Mouse (Mus musculus): ENCODE measurements at regions not wholly inside any gene's neighbourhood (a gene's known extent, or its start where the extent isn't known, plus 50 kb on each side); places are given as distances from the start of the nearest gene placed in this dataset.
A peak's percentile ranks its signal among the peaks of the same experiment; 100 is the strongest.
"Not testable (repeated sequence)": the region's sequence is repeated elsewhere in the genome, so short reads cannot be mapped to it uniquely, and the experiment has no call there.

DNA sequence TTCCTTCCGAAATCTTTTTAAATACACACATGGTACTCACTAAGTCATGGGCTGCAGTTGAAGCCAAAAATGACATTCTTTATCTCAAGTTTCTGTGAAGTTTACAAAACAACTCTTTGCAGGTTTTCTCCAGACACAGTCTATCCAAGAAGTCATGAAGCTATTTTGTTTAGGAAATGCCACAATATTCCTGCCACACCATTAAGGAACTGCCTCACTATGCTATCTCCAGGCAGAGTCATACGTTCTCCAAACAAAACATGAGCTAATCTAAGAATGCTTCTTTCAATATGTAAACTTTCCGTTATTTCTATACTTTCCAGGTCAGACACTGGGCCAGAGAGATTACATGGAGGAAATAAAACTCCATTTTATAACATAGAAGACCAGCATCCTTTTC, 198.7 kb upstream of the Fbxl7 start:
- Histone ChIP-seq H3K27me3 (ENCODE audit: control insufficient read depth, insufficient read depth, low read depth, low read length) (no peaks in the 10 kb centered on the region), H3K27ac (ENCODE audit: low read length) (no peak overlapping the region), H3K9ac (ENCODE audit: low read length) (no peak overlapping the region), H3K4me1 (replicated peaks; ENCODE audit: control insufficient read depth, insufficient read depth, low read length) (no peaks in the 10 kb centered on the region; the same call in 1 of the 2 replicates), H3K9me3 (ENCODE audit: control insufficient read depth, low read length) (no peaks in the 10 kb centered on the region), H3K4me3 (ENCODE audit: low read length) (no peak overlapping the region), H3K36me3 (ENCODE audit: control insufficient read depth, insufficient read depth, low read length) (no peaks in the 10 kb centered on the region), H3K4me2 (ENCODE audit: low read depth, low read length) (no peak overlapping the region)
- 41% methylated on average over 3 of the region's 3 CpGs for WGBS
- ATAC-seq (ENCODE audit: low read depth): peak; percentile 59; the same call in 1 of the 2 replicates

DNA sequence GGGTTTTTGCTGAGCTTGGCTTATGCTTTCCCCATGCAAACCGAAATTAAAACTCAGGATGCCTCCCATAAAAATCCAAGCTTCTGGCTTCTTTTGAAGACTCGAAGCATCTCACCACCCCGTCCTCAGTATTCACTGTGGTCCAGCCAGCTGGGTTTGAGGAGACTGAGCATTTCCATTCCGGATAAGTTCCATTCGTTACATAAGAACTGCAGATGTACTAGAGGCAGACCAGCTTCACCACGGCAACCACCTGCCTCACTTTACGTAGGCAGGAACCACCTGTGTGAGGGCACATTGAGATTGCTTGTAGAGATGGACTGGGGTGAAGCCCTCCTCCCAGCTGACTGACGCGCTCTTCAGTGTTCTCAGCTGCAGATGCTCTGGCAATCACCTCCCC, 199.9 kb upstream of the Fbxl7 start:
- ATAC-seq (ENCODE audit: low read depth): no peak
- WGBS: 93% methylated on average over 9 of the region's 9 CpGs
- H3K4me1 ChIP-seq (replicated peaks; ENCODE audit: control insufficient read depth, insufficient read depth, low read length): no peaks in the 10 kb centered on the region; the same call in 1 of the 2 replicates

DNA sequence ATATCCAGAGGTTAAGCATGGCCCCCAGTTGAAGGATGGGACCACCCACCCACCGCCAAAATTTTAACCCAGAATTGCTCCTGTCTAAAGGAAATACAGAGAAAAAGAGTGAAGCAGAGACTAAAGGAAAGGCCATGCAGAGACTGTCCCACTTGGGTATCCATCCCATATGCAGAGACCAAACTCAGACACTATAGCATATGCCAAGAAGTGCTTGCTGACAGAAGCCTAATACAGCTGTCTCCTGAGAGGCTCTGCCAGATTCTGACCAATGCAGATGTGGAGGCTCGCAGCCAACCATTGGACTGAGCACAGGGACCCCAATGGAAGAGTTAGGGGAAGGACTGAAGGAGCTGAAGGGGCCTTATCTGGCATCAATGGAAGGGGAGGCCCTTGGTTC, 206.2 kb upstream of the Fbxl7 start:
- not testable (repeated sequence) for H3K9me3 ChIP-seq (ENCODE audit: control insufficient read depth, low read length); H3K4me2 ChIP-seq (ENCODE audit: low read depth, low read length); H3K27ac ChIP-seq (ENCODE audit: low read length); H3K4me3 ChIP-seq (ENCODE audit: low read length); H3K27me3 ChIP-seq (ENCODE audit: control insufficient read depth, insufficient read depth, low read depth, low read length); H3K4me1 ChIP-seq (replicated peaks; ENCODE audit: control insufficient read depth, insufficient read depth, low read length); H3K9ac ChIP-seq (ENCODE audit: low read length); H3K36me3 ChIP-seq (ENCODE audit: control insufficient read depth, insufficient read depth, low read length)
- 55% methylated on average over 2 of the region's 2 CpGs for WGBS
- ATAC-seq (ENCODE audit: low read depth): peak; percentile 83

More for the DNA sequence above, 199.9 kb upstream of the Fbxl7 start:
- Histone ChIP-seq H3K4me2 (ENCODE audit: low read depth, low read length) (no peak overlapping the region), H3K4me3 (ENCODE audit: low read length) (no peak overlapping the region), H3K27me3 (ENCODE audit: control insufficient read depth, insufficient read depth, low read depth, low read length) (no peaks in the 10 kb centered on the region), H3K36me3 (ENCODE audit: control insufficient read depth, insufficient read depth, low read length) (no peaks in the 10 kb centered on the region), H3K9me3 (ENCODE audit: control insufficient read depth, low read length) (no peaks in the 10 kb centered on the region), H3K9ac (ENCODE audit: low read length) (no peak overlapping the region), H3K27ac (ENCODE audit: low read length) (no peak overlapping the region)

DNA sequence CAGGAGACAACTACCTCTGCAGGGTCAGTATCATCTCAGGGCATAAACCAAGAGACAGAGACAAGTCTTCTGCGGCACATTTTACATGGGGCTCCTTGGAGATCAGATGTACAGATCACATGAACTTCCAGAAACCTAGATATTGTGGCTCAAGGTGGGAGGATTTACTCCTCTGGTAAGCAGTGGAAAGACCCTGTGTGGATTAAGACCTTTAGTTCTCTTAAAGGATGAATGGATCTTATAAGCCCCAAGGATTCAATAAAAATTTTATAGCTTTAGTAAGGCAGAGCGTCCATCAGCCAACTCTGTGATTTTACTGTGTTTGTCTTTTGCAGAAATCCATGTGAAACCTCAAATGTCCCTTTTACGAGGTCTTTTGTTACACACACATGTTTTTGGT, 213.8 kb upstream of the Fbxl7 start:
- Histone ChIP-seq H3K4me1 (replicated peaks; ENCODE audit: control insufficient read depth, insufficient read depth, low read length) (no peaks in the 10 kb centered on the region), H3K27ac (ENCODE audit: low read length) (no peak overlapping the region), H3K36me3 (ENCODE audit: control insufficient read depth, insufficient read depth, low read length) (no peaks in the 10 kb centered on the region), H3K9ac (ENCODE audit: low read length) (no peak overlapping the region), H3K4me2 (ENCODE audit: low read depth, low read length) (no peak overlapping the region), H3K4me3 (ENCODE audit: low read length) (no peak overlapping the region), H3K9me3 (ENCODE audit: control insufficient read depth, low read length) (no peaks in the 10 kb centered on the region), H3K27me3 (ENCODE audit: control insufficient read depth, insufficient read depth, low read depth, low read length) (no peaks in the 10 kb centered on the region)
- no peak for ATAC-seq (ENCODE audit: low read depth)
- 81% methylated on average over 3 of the region's 3 CpGs for WGBS

DNA sequence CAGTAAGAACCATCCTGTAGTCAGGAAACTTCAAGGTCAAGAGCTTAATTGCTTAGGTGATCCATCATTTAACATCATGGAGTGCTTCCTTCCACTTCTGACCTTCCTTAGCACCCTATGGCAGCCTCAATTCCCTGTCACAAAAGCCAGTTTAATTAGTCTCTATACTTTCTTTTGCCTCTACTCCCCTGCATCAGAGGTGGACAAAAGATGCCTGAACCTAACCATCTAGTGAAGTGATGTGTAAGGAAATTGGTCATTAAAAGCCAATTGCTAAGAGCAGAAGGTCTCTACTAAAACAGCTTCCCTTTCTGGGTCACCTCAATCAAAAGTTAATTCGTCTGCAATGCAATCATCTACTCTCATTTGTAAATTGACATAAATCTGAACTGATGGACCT, 234.3 kb upstream of the Fbxl7 start:
- no peaks in the 10 kb centered on the region for H3K27me3 ChIP-seq (ENCODE audit: control insufficient read depth, insufficient read depth, low read depth, low read length)
- no peak overlapping the region for H3K9ac ChIP-seq (ENCODE audit: low read length)

DNA sequence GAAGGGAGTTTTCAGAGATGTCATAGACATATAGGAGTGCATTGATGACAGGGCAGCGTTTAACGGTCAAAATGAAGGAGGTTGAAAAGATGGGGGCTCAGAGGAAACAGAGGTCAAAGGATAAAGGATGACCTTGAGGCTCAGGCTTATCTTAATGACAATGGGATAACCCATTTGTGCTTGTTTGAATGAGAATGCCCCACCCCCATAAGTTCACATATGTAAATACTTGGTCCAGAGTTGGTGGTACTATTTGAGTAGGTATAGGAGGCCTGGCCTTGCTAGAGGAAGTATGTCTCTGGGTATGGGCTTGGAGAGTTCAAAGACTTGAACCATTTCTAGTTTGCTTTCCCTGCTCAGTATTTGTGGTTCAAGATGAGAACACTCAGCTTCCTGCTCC, 237.4 kb upstream of the Fbxl7 start:
- WGBS: 79% methylated on average over 2 of the region's 2 CpGs

More for the DNA sequence above, 234.3 kb upstream of the Fbxl7 start:
- ATAC-seq (ENCODE audit: low read depth): no peak
- WGBS: 26% methylated on average over 1 of the region's 1 CpGs
- H3K9me3 ChIP-seq (ENCODE audit: control insufficient read depth, low read length): no peaks in the 10 kb centered on the region
- no peaks in the 10 kb centered on the region for H3K4me1 ChIP-seq (replicated peaks; ENCODE audit: control insufficient read depth, insufficient read depth, low read length)
- H3K27ac ChIP-seq (ENCODE audit: low read length): no peak overlapping the region
- no peaks in the 10 kb centered on the region for H3K36me3 ChIP-seq (ENCODE audit: control insufficient read depth, insufficient read depth, low read length)
- H3K4me2 ChIP-seq (ENCODE audit: low read depth, low read length): no peak overlapping the region
- no peak overlapping the region for H3K4me3 ChIP-seq (ENCODE audit: low read length)

DNA sequence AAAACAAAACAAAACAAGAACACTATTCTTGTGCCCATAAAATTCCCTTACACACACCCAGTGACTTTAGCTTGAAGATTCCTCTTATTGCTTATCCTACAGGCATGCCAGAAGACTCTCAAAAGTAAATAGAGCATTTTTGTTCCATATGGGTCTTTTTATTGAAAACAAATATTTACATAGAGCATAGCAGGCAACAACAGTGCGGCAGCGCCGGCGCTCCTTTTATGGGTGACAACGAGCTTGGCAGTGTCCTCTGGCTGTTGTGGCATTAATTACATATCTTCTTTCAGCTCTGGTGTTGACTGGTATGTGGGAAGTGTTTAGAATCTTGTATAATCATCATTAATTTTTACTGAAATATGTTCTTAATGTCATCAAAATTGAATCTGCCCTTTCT, 242.2 kb upstream of the Fbxl7 start:
- Histone ChIP-seq H3K9me3 (ENCODE audit: control insufficient read depth, low read length) (no peaks in the 10 kb centered on the region), H3K36me3 (ENCODE audit: control insufficient read depth, insufficient read depth, low read length) (no peaks in the 10 kb centered on the region), H3K4me2 (ENCODE audit: low read depth, low read length) (no peak overlapping the region), H3K27me3 (ENCODE audit: control insufficient read depth, insufficient read depth, low read depth, low read length) (no peaks in the 10 kb centered on the region), H3K4me3 (ENCODE audit: low read length) (no peak overlapping the region), H3K27ac (ENCODE audit: low read length) (no peak overlapping the region), H3K9ac (ENCODE audit: low read length) (no peak overlapping the region), H3K4me1 (replicated peaks; ENCODE audit: control insufficient read depth, insufficient read depth, low read length) (no peaks in the 10 kb centered on the region)
- ATAC-seq (ENCODE audit: low read depth): peak; percentile 71
- WGBS: 62% methylated on average over 5 of the region's 5 CpGs

More for the DNA sequence above, 237.4 kb upstream of the Fbxl7 start:
- H3K4me1 ChIP-seq (replicated peaks; ENCODE audit: control insufficient read depth, insufficient read depth, low read length): no peaks in the 10 kb centered on the region
- no peak overlapping the region for H3K27ac ChIP-seq (ENCODE audit: low read length)
- H3K36me3 ChIP-seq (ENCODE audit: control insufficient read depth, insufficient read depth, low read length): no peaks in the 10 kb centered on the region
- H3K4me2 ChIP-seq (ENCODE audit: low read depth, low read length): no peak overlapping the region
- H3K9ac ChIP-seq (ENCODE audit: low read length): no peak overlapping the region
- H3K27me3 ChIP-seq (ENCODE audit: control insufficient read depth, insufficient read depth, low read depth, low read length): no peaks in the 10 kb centered on the region
- no peak overlapping the region for H3K4me3 ChIP-seq (ENCODE audit: low read length)
- no peak for ATAC-seq (ENCODE audit: low read depth)
- H3K9me3 ChIP-seq (ENCODE audit: control insufficient read depth, low read length): no peaks in the 10 kb centered on the region

DNA sequence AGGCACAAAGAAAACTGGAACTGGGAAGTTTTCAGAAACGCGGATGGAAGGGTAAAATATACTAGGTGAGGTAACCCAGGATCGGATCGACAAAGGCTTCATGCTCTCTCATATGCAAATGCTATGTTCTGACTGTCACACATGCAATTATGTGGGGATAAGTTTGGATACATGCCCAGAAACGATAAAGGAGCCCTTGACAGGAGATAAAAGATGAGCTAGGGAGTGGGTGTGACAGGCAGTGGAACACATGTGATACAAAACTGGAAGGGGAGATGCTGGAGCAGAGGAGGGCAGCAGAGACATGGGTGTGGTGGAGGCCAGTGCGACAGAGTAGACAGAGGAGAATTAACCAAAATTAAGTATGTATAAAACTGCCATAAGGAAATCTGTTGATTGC, 250.5 kb upstream of the Fbxl7 start:
- Histone ChIP-seq H3K4me3 (ENCODE audit: low read length) (no peak overlapping the region), H3K27me3 (ENCODE audit: control insufficient read depth, insufficient read depth, low read depth, low read length) (no peaks in the 10 kb centered on the region), H3K4me1 (replicated peaks; ENCODE audit: control insufficient read depth, insufficient read depth, low read length) (no peaks in the 10 kb centered on the region), H3K4me2 (ENCODE audit: low read depth, low read length) (no peak overlapping the region), H3K36me3 (ENCODE audit: control insufficient read depth, insufficient read depth, low read length) (no peaks in the 10 kb centered on the region), H3K27ac (ENCODE audit: low read length) (no peak overlapping the region), H3K9ac (ENCODE audit: low read length) (no peak overlapping the region), H3K9me3 (ENCODE audit: control insufficient read depth, low read length) (no peaks in the 10 kb centered on the region)
- no peak for ATAC-seq (ENCODE audit: low read depth)
- WGBS: 60% methylated on average over 6 of the region's 6 CpGs

DNA sequence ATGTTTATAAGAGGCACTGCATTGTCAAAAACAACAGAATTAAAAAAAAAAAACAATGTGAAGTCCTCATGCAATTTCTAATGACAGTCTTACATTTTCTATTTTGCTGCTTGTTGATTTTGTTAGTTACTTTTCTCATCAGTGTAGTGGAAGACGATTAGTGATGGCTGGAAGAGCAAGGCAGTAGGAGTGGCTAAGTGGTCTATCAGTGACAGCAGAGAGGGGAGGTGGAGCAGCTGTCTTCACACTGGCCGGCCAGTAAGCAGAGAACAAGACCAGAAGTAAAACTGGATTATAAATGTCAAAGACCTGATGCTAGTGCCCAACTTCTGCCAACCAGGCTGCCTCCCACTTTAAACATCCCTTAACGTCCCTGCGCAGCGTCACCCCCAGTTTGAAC, 265.6 kb upstream of the Fbxl7 start:
- Histone ChIP-seq H3K9me3 (ENCODE audit: control insufficient read depth, low read length) (no peaks in the 10 kb centered on the region), H3K4me2 (ENCODE audit: low read depth, low read length) (no peak overlapping the region), H3K27me3 (ENCODE audit: control insufficient read depth, insufficient read depth, low read depth, low read length) (no peaks in the 10 kb centered on the region), H3K9ac (ENCODE audit: low read length) (no peak overlapping the region), H3K4me3 (ENCODE audit: low read length) (no peak overlapping the region), H3K27ac (ENCODE audit: low read length) (no peak overlapping the region), H3K36me3 (ENCODE audit: control insufficient read depth, insufficient read depth, low read length) (no peaks in the 10 kb centered on the region), H3K4me1 (replicated peaks; ENCODE audit: control insufficient read depth, insufficient read depth, low read length) (no peaks in the 10 kb centered on the region)
- WGBS: 49% methylated on average over 5 of the region's 5 CpGs
- ATAC-seq (ENCODE audit: low read depth): no peak

DNA sequence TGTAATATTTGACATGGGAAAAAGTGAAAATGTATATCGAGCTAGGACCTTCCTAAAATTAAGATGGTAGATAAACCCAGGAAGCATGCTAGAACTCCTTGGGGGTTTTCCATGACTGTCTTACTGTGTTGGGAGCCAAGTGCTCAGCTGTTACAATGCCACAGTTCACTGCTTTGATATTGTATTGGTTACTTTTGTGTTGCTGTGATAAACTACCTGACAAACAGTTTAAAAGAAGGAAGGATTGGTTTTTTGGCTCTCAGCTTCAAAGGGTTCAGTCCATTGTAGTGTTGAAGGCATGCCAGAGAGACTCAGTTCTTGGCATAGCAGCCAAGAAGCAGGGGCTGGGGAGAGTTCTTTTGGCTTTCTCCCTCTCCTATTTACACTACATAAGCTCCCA, 272.1 kb upstream of the Fbxl7 start:
- WGBS: 47% methylated on average over 1 of the region's 1 CpGs
- peak; percentile 41; the same call in 1 of the 2 replicates for ATAC-seq (ENCODE audit: low read depth)
- Histone ChIP-seq H3K4me3 (ENCODE audit: low read length) (no peak overlapping the region), H3K27me3 (ENCODE audit: control insufficient read depth, insufficient read depth, low read depth, low read length) (no peaks in the 10 kb centered on the region), H3K4me2 (ENCODE audit: low read depth, low read length) (no peak overlapping the region), H3K9me3 (ENCODE audit: control insufficient read depth, low read length) (no peaks in the 10 kb centered on the region), H3K4me1 (replicated peaks; ENCODE audit: control insufficient read depth, insufficient read depth, low read length) (no peaks in the 10 kb centered on the region), H3K36me3 (ENCODE audit: control insufficient read depth, insufficient read depth, low read length) (no peaks in the 10 kb centered on the region), H3K9ac (ENCODE audit: low read length) (no peak overlapping the region), H3K27ac (ENCODE audit: low read length) (no peak overlapping the region)
